Mouse (Mus musculus) erythroblast, adult 5-6 weeks (primary cell): ENCODE measurements around the gene Rac1. TPM values are rescaled to one million over a fixed set of nuclear protein-coding genes. Genes with fewer than 3 reads are reported as not detected.

Source experiments
- ATAC-seq: replicated peaks from 2 replicates; pipeline ENCODE4 v1.8.0; 2016; ENCODE audit warnings: moderate number of reproducible peaks, mild to moderate bottlenecking, moderate TSS enrichment, inconsistent platforms; ENCODE audit not compliant: poor library complexity, low FRiP score, severe bottlenecking
- total RNA-seq, 2 experiments: library from RNA; stranded (forward) in 1 of 2; stranded (reverse) in 1 of 2; fragments of 150-400 nt in 1 of 2; fragments of 200-764, 138-1000 nt in 1 of 2; gene quantifications; 2 replicates each; pipeline versions ENCODE4 v1.2.3 to v1.2.4; 2015 to 2017; ENCODE audit warnings: low replicate concordance in 2 of 2

Rac1 gene
- total RNA-seq, 2 experiments from 2014 or later = 72.4 to 144 TPM

- ATAC-seq = peak; percentile 75
These were observed 62.4 kb downstream of the Rac1 start for GRCm38 (mm10) chr5:143465156-143466085.

- peak; percentile 51 for ATAC-seq
These were observed 63.1 kb downstream of the Rac1 start for GRCm38 (mm10) chr5:143464757-143465118.

DNA sequence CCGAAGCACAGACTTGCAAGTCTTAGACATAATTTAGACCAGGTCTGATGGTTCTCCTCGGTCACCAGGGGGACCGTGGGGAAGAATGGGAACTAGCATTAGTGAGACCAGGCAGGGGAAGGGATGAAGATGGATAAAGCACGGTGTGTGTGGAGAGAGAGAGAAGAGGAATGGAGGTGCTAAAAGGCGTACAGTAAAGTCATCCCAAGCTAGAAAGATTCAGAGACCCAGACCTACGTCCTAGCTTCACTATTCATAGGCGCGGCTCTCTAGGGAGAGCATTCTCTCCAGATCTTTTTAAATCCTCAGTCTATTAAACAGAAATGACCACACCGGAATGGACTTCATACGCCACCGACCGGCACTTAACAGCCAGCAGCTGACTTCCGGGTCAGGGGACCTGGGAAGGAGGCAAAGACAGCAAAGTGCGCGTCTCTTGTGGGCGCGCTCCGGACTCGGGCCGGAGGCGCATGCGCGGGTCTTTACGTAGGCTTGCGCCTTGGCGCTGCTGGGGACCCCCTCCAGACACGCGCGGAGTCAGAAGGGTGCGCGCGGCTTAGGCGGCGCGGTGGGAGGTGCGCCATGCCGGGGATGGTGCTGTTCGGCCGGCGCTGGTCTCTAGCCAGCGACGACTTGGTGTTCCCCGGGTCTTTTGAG is 63.6 kb downstream of the Rac1 start, which contains the start of gene Daglb:
Gene Daglb, plus strand, starts transcription at position 485 of the 657 bp plus-strand sequence.
- peak; percentile 74 for ATAC-seq

- no peak for ATAC-seq
These were observed 64.2 kb downstream of the Rac1 start for GRCm38 (mm10) chr5:143463671-143464070.

Other genes with a start within 250 kb of the Rac1 start
- gene Zfp853, start 234.4 kb downstream of the Rac1 start, total RNA-seq (2015; ENCODE audit: low replicate concordance) = not detected in 2 replicates
- gene Zfp853, start 234.4 kb downstream of the Rac1 start, total RNA-seq (2017; ENCODE audit: low replicate concordance) = not detected in 2 replicates
- gene E130309D02Rik, start 212.7 kb downstream of the Rac1 start, total RNA-seq (2015; ENCODE audit: low replicate concordance) = 7.1 and 11.3 TPM in 2 replicates
- 4.3 and 4.6 TPM in 2 replicates for gene E130309D02Rik, start 212.7 kb downstream of the Rac1 start, total RNA-seq (2017; ENCODE audit: low replicate concordance)
- 8.8 and 23.8 TPM in 2 replicates for gene Zdhhc4, start 198.8 kb downstream of the Rac1 start, total RNA-seq (2015; ENCODE audit: low replicate concordance)
- 6.0 and 10.6 TPM in 2 replicates for gene Zdhhc4, start 198.8 kb downstream of the Rac1 start, total RNA-seq (2017; ENCODE audit: low replicate concordance)
- gene Grid2ip, start 170.7 kb downstream of the Rac1 start, total RNA-seq (2015; ENCODE audit: low replicate concordance) = 0.58 TPM in 1 of 2 replicates, not detected in the other
- not detected in 2 replicates for gene Grid2ip, start 170.7 kb downstream of the Rac1 start, total RNA-seq (2017; ENCODE audit: low replicate concordance)
- gene Kdelr2, start 124.2 kb downstream of the Rac1 start, total RNA-seq (2015; ENCODE audit: low replicate concordance) = 17.6 and 19.6 TPM in 2 replicates
- gene Kdelr2, start 124.2 kb downstream of the Rac1 start, total RNA-seq (2017; ENCODE audit: low replicate concordance) = 15.5 and 29.2 TPM in 2 replicates
- 5.2 and 6.7 TPM in 2 replicates for gene Daglb, start 63.5 kb downstream of the Rac1 start, total RNA-seq (2015; ENCODE audit: low replicate concordance)
- gene Daglb, start 63.5 kb downstream of the Rac1 start, total RNA-seq (2017; ENCODE audit: low replicate concordance) = 7.1 and 8.8 TPM in 2 replicates
- gene Cyth3, start 94.4 kb upstream of the Rac1 start, total RNA-seq (2015; ENCODE audit: low replicate concordance) = 105 and 106 TPM in 2 replicates
- gene Cyth3, start 94.4 kb upstream of the Rac1 start, total RNA-seq (2017; ENCODE audit: low replicate concordance) = 145 and 205 TPM in 2 replicates
- gene Usp42, start 204.2 kb upstream of the Rac1 start, total RNA-seq (2015; ENCODE audit: low replicate concordance) = 6.1 and 9.6 TPM in 2 replicates
- 3.6 and 17.0 TPM in 2 replicates for gene Usp42, start 204.2 kb upstream of the Rac1 start, total RNA-seq (2017; ENCODE audit: low replicate concordance)